Mouse (Mus musculus) liver, embryonic 14.5 days (tissue): ENCODE measurements at regions not wholly inside any gene's neighbourhood (a gene's known extent, or its start where the extent isn't known, plus 50 kb on each side); places are given as distances from the start of the nearest gene placed in this dataset.

Experiments used
- CTCF ChIP-seq: IDR thresholded peaks from 2 replicates; pipeline ENCODE4 v1.5.1; 2016; ENCODE audit warnings: antibody characterized with exemption, low read depth, control low read depth
- EP300 ChIP-seq: IDR thresholded peaks from 2 replicates; pipeline ENCODE4 v1.6.1; 2016; ENCODE audit warnings: antibody characterized with exemption, low read depth

GRCm38 (mm10) chr2:159448976-159449375 lies 654.4 kb downstream of the Dhx35 start:
- TF ChIP-seq EP300 (no peak), CTCF (no peak)
